In genomic region chr8:88697642-88698031, GRCm38 (mm10) we compare ENCODE assay signal across 8 mouse cellular contexts. TPM values are rescaled to one million over a fixed set of nuclear protein-coding genes. Genes with fewer than 3 reads are reported as not detected.
DNase-seq lines count a peak whose midpoint lies in the region; ATAC-seq and TF ChIP-seq lines count a peak whose summit lies in the region.

No protein-coding gene starts in this region.

- H3K36me3 ChIP-seq in testis, adult 2 months (ENCODE audit: control insufficient read depth, insufficient read depth, low read length) = no peaks in the 10 kb centered on the region
- H3K36me3 ChIP-seq in forebrain, embryonic 15.5 days = no peaks in the 10 kb centered on the region
- H3K36me3 ChIP-seq in kidney, embryonic 15.5 days = no peaks in the 10 kb centered on the region
- H3K36me3 ChIP-seq in midbrain, embryonic 16.5 days (ENCODE audit: control insufficient read depth, insufficient read depth, low read length) = no peaks in the 10 kb centered on the region

- H3K4me3 ChIP-seq in testis, adult 2 months (ENCODE audit: control insufficient read depth, low read depth, low read length) = peak overlapping the region; percentile 90
- peak overlapping the region; percentile 85 for H3K4me3 ChIP-seq in bone marrow macrophage, adult 2 months (ENCODE audit: insufficient read depth, low read length)
- peak overlapping the region; percentile 91 for H3K4me3 ChIP-seq in forebrain, embryonic 15.5 days
- H3K4me3 ChIP-seq in kidney, embryonic 15.5 days (replicated peaks) = peak overlapping the region; percentile 91
- peak overlapping the region; percentile 93 for H3K4me3 ChIP-seq in midbrain, embryonic 16.5 days (ENCODE audit: low read depth, low read length)

- H3K4me2 ChIP-seq in forebrain, embryonic 15.5 days (replicated peaks) = peak overlapping the region; percentile 67
- H3K4me2 ChIP-seq in kidney, embryonic 15.5 days = peak overlapping the region; percentile 67
- H3K4me2 ChIP-seq in midbrain, embryonic 16.5 days (ENCODE audit: low read length) = peak overlapping the region; percentile 80

- peak overlapping the region; percentile 64 for H3K9ac ChIP-seq in forebrain, embryonic 15.5 days (replicated peaks)
- H3K9ac ChIP-seq in kidney, embryonic 15.5 days = peak overlapping the region; percentile 76
- peak overlapping the region; percentile 91 for H3K9ac ChIP-seq in midbrain, embryonic 16.5 days (ENCODE audit: low read depth, low read length)

- no peaks in the 10 kb centered on the region for H3K27me3 ChIP-seq in testis, adult 2 months (ENCODE audit: control insufficient read depth, insufficient read depth, low read length)
- no peaks in the 10 kb centered on the region; the same call in 1 of the 2 replicates for H3K27me3 ChIP-seq in forebrain, embryonic 15.5 days
- H3K27me3 ChIP-seq in kidney, embryonic 15.5 days = no peaks in the 10 kb centered on the region
- H3K27me3 ChIP-seq in midbrain, embryonic 16.5 days (ENCODE audit: control insufficient read depth, insufficient read depth, low read depth, low read length) = peaks cover 2% of the 10 kb centered on the region; the same call in 1 of the 2 replicates

- peak overlapping the region; percentile 88 for H3K27ac ChIP-seq in testis, adult 2 months (ENCODE audit: control insufficient read depth, insufficient read depth, low read depth, low read length)
- H3K27ac ChIP-seq in bone marrow macrophage, adult 2 months (ENCODE audit: insufficient read depth, low read depth, low read length) = peak overlapping the region; percentile 68
- H3K27ac ChIP-seq in forebrain, embryonic 15.5 days (replicated peaks) = peak overlapping the region; percentile 77; the same call in 1 of the 2 replicates
- H3K27ac ChIP-seq in kidney, embryonic 15.5 days = peak overlapping the region; percentile 76
- H3K27ac ChIP-seq in midbrain, embryonic 16.5 days (ENCODE audit: low read length) = peak overlapping the region; percentile 86

- DNase-seq in testis, postnatal 10 days (ENCODE audit: low spot score) = no peak
- DNase-seq in thymus, postnatal 0 days (ENCODE audit: low spot score) = no peak
- no peak for DNase-seq in spleen, adult 18-20 months

- ATAC-seq in forebrain, embryonic 15.5 days (replicated peaks) = no peak
- ATAC-seq in kidney, embryonic 15.5 days (replicated peaks; ENCODE audit: low FRiP score) = no peak
- ATAC-seq in midbrain, embryonic 16.5 days = no peak

- WGBS in forebrain, embryonic 15.5 days = 12% methylated on average over 4 of the region's 4 CpGs
- 15% methylated on average over 4 of the region's 4 CpGs for WGBS in kidney, embryonic 15.5 days
- WGBS in midbrain, embryonic 16.5 days = 19% methylated on average over 4 of the region's 4 CpGs

- no peak for TF ChIP-seq CTCF in testis, adult 2 months (IDR thresholded peaks at IDR 0.05; ENCODE audit: control insufficient read depth, insufficient read depth, insufficient replicate concordance, low read depth, low read length)
- no peak for TF ChIP-seq CTCF in bone marrow macrophage, adult 2 months (IDR thresholded peaks at IDR 0.05; ENCODE audit: low read depth, low read length)

- H3K9me3 ChIP-seq in forebrain, embryonic 15.5 days = no peaks in the 10 kb centered on the region
- H3K9me3 ChIP-seq in kidney, embryonic 15.5 days (replicated peaks) = no peaks in the 10 kb centered on the region
- no peaks in the 10 kb centered on the region for H3K9me3 ChIP-seq in midbrain, embryonic 16.5 days (replicated peaks; ENCODE audit: control insufficient read depth, low read length, poor library complexity, severe bottlenecking)

- peaks cover 18% of the 10 kb centered on the region for H3K4me1 ChIP-seq in testis, adult 2 months (ENCODE audit: control insufficient read depth, insufficient read depth, low read length)
- peaks cover 22% of the 10 kb centered on the region for H3K4me1 ChIP-seq in bone marrow macrophage, adult 2 months (ENCODE audit: control insufficient read depth, insufficient read depth, low read length)
- H3K4me1 ChIP-seq in forebrain, embryonic 15.5 days = peaks cover 13% of the 10 kb centered on the region
- H3K4me1 ChIP-seq in kidney, embryonic 15.5 days = peaks cover 16% of the 10 kb centered on the region
- peaks cover 13% of the 10 kb centered on the region for H3K4me1 ChIP-seq in midbrain, embryonic 16.5 days (ENCODE audit: control insufficient read depth, insufficient read depth, low read length)

- no peak for TF ChIP-seq POLR2A in testis, adult 2 months (IDR thresholded peaks at IDR 0.05; ENCODE audit: control insufficient read depth, low read depth, low read length)
- no peak for TF ChIP-seq POLR2A in bone marrow macrophage, adult 2 months (IDR thresholded peaks at IDR 0.05; ENCODE audit: borderline replicate concordance, low read depth, low read length)

RNA-seq across cellular contexts. Expression of gene Cyld, which starts 0.8 kb away (rescaled TPM):
- 4.4 TPM in 2 replicates for polyA plus RNA-seq in testis, adult 2 months (2012; rRNA removed)
- polyA plus RNA-seq in bone marrow macrophage, adult 2 months (2012; ENCODE audit: insufficient read depth, insufficient read length, missing spikeins) = 28.1 and 33.9 TPM in 2 replicates
- 14.3 and 16.8 TPM in 2 replicates for polyA plus RNA-seq in forebrain, embryonic 15.5 days (2015; fragmentation: Nextera tagmentation; extraction: Ambion mirVana)
- polyA plus RNA-seq in kidney, embryonic 15.5 days (2015; fragmentation: Nextera tagmentation; extraction: Ambion mirVana) = 13.2 and 13.9 TPM in 2 replicates
- 18.4 and 19.8 TPM in 2 replicates for polyA plus RNA-seq in midbrain, embryonic 16.5 days (2015; fragmentation: Nextera tagmentation; extraction: Ambion mirVana)
- 24.8 and 28.0 TPM in 2 replicates for polyA plus RNA-seq in thymus, postnatal 0 days (2015; fragmentation: Nextera tagmentation; extraction: Ambion mirVana)

RNA-seq across cellular contexts. Expression of gene Nod2, which starts 50.5 kb away (rescaled TPM):
- 0.26 and 0.27 TPM in 2 replicates for polyA plus RNA-seq in testis, adult 2 months (2012; rRNA removed)
- polyA plus RNA-seq in bone marrow macrophage, adult 2 months (2012; ENCODE audit: insufficient read depth, insufficient read length, missing spikeins) = 4.1 and 4.2 TPM in 2 replicates
- polyA plus RNA-seq in forebrain, embryonic 15.5 days (2015; fragmentation: Nextera tagmentation; extraction: Ambion mirVana) = 0.15 and 0.20 TPM in 2 replicates
- polyA plus RNA-seq in kidney, embryonic 15.5 days (2015; fragmentation: Nextera tagmentation; extraction: Ambion mirVana) = 0.24 and 0.34 TPM in 2 replicates
- 0.12 and 0.19 TPM in 2 replicates for polyA plus RNA-seq in midbrain, embryonic 16.5 days (2015; fragmentation: Nextera tagmentation; extraction: Ambion mirVana)
- polyA plus RNA-seq in thymus, postnatal 0 days (2015; fragmentation: Nextera tagmentation; extraction: Ambion mirVana) = 0.21 and 0.22 TPM in 2 replicates
